Mouse (Mus musculus) E14TG2a.4 (cell line): ENCODE measurements around the gene Prrc2a.

Experiments used
- CTCF ChIP-seq: conservative IDR thresholded peaks from 2 replicates; pipeline ENCODE4 v1.5.1; 2014; ENCODE audit warnings: low read length
- NANOG ChIP-seq: IDR thresholded peaks from 2 replicates; pipeline ENCODE4 v1.6.1; 2014; ENCODE audit warnings: borderline replicate concordance, low read length, mixed read lengths
- POU5F1 ChIP-seq: IDR thresholded peaks from 2 replicates; pipeline ENCODE4 v1.6.1; 2014; ENCODE audit warnings: low read length, borderline replicate concordance

DNA sequence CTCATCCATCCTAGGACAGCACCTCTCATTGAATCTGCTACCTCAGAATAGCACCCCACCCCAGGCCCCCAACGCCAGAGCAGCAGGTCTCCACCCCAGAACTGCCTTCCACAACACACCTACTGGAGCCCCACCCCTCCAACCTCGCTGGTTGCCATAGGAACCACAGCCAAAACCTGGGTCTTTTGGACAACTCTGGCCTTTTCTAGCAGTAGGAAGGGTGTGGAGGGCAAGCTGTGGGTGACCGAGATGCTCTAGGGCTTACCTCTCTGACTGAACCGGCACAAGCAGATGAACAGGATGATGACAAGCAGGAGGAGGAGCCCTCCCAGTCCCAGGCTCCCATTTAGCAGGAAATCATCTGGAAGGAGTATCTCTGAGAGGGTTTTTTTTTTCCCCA is 22.0 kb upstream of the Prrc2a start:
- TF ChIP-seq CTCF: no peak
- TF ChIP-seq NANOG: no peak
- no peak for TF ChIP-seq POU5F1
